Mouse (Mus musculus): ENCODE results near the gene Vmn2r77. TPM values are rescaled to one million over a fixed set of nuclear protein-coding genes. Genes with fewer than 3 reads are reported as not detected.

Gene Vmn2r77
- polyA plus RNA-seq, 2 experiments, result not detected

GRCm38 (mm10) chr7:86816466-86816865, 21.6 kb downstream of the Vmn2r77 start:
- WGBS (ENCODE audit: insufficient replicate concordance), result 47% methylated on average over 1 of the region's 1 CpGs
- ATAC-seq (ENCODE audit: insufficient read depth), result no peak

More at GRCm38 (mm10) chr7:86816466-86816865, 21.6 kb downstream of the Vmn2r77 start:
- TF ChIP-seq EP300 (IDR thresholded peaks at IDR 0.05; ENCODE audit: low read depth) (no peak), CTCF (IDR thresholded peaks at IDR 0.05; ENCODE audit: low read depth) (no peak)
- H3K4me3 ChIP-seq (ENCODE audit: insufficient read depth in 1 of 2, low read depth in 2 of 2, low read length in 2 of 2), result no peak overlapping the region
- H3K9me3 ChIP-seq (ENCODE audit: control insufficient read depth, low read length), result no peaks in the 10 kb centered on the region
- no peak overlapping the region for H3K9ac ChIP-seq (replicated peaks)
- no peaks in the 10 kb centered on the region for H3K4me1 ChIP-seq (replicated peaks; ENCODE audit: control insufficient read depth in 2 of 2, insufficient read depth in 2 of 2, low read length in 1 of 2)
- no peaks in the 10 kb centered on the region for H3K27me3 ChIP-seq (ENCODE audit: control insufficient read depth, insufficient read depth, low read length)
- DNase-seq (ENCODE audit: low read depth in 3 of 3, low spot score in 3 of 3), result no peak
- no peak overlapping the region for H3K27ac ChIP-seq
- no peak overlapping the region for H3K4me2 ChIP-seq (ENCODE audit: low read depth)
- H3K36me3 ChIP-seq (replicated peaks; ENCODE audit: control insufficient read depth, insufficient read depth, low read depth), result no peaks in the 10 kb centered on the region

Other genes starting within 250 kb of the Vmn2r77 start
- gene Olfr295, start 211.2 kb upstream of the Vmn2r77 start, polyA plus RNA-seq (2012; rRNA removed), result not detected in 2 replicates
- gene Olfr295, start 211.2 kb upstream of the Vmn2r77 start, polyA plus RNA-seq (2014; fragmentation: Nextera tagmentation; extraction: Ambion mirVana), result not detected in 2 replicates
- gene Olfr294, start 178.4 kb upstream of the Vmn2r77 start, polyA plus RNA-seq (2012; rRNA removed), result not detected in 2 replicates
- gene Olfr294, start 178.4 kb upstream of the Vmn2r77 start, polyA plus RNA-seq (2014; fragmentation: Nextera tagmentation; extraction: Ambion mirVana), result not detected in 2 replicates
- not detected in 2 replicates for gene Olfr293, start 146.0 kb upstream of the Vmn2r77 start, polyA plus RNA-seq (2012; rRNA removed)
- gene Olfr293, start 146.0 kb upstream of the Vmn2r77 start, polyA plus RNA-seq (2014; fragmentation: Nextera tagmentation; extraction: Ambion mirVana), result not detected in 2 replicates
- not detected in 2 replicates for gene Olfr292, start 106.7 kb upstream of the Vmn2r77 start, polyA plus RNA-seq (2012; rRNA removed)
- gene Olfr292, start 106.7 kb upstream of the Vmn2r77 start, polyA plus RNA-seq (2014; fragmentation: Nextera tagmentation; extraction: Ambion mirVana), result not detected in 2 replicates
- not detected in 2 replicates for gene Folh1, start 19.1 kb upstream of the Vmn2r77 start, polyA plus RNA-seq (2012; rRNA removed)
- gene Folh1, start 19.1 kb upstream of the Vmn2r77 start, polyA plus RNA-seq (2014; fragmentation: Nextera tagmentation; extraction: Ambion mirVana), result not detected in 2 replicates
- gene Vmn2r78, start 120.1 kb downstream of the Vmn2r77 start, polyA plus RNA-seq (2012; rRNA removed), result 0.01 TPM in 1 of 2 replicates, not detected in the other
- gene Vmn2r78, start 120.1 kb downstream of the Vmn2r77 start, polyA plus RNA-seq (2014; fragmentation: Nextera tagmentation; extraction: Ambion mirVana), result 0.01 TPM in 1 of 2 replicates, not detected in the other
- not detected in 2 replicates for gene Vmn2r79, start 201.1 kb downstream of the Vmn2r77 start, polyA plus RNA-seq (2012; rRNA removed)
- gene Vmn2r79, start 201.1 kb downstream of the Vmn2r77 start, polyA plus RNA-seq (2014; fragmentation: Nextera tagmentation; extraction: Ambion mirVana), result not detected in 2 replicates